In the genomic region with DNA sequence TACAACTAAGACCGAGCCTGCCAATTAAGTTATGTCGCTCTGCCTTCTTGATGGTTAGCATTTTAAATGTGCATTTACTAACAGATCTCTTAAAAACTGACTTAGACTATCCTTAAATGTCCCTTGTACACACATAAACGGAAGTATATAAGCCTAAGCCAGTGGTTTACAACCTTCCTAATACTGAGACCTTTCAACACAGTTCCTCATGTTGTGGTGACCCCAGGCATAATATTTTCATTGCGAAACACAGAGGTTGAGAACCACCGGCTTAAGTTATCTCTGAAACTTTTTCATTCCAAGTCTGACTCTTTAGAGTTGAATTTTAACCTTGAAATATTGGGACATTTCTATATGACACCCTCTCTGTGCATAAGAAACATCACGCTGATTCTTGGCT, we compare ENCODE assay signal across 23 mouse cellular contexts.
DNase-seq lines count a peak whose midpoint lies in the region; ATAC-seq and TF ChIP-seq lines count a peak whose summit lies in the region.
"Had no signal": no experiment of that assay in that cellular context is flagged by ENCODE, and none has a peak within 500 bp of the region (broad histone marks: within the 10 kb centered on the region; RNA-seq: fewer than 3 reads in every experiment).

No protein-coding gene starts in this region.

- peaks cover 17% of the 10 kb centered on the region for H3K4me1 ChIP-seq in hindbrain, embryonic 13.5 days (replicated peaks)
- H3K4me1 ChIP-seq in hindbrain, embryonic 11.5 days (replicated peaks; ENCODE audit: control insufficient read depth, insufficient read depth, low read length) = no peaks in the 10 kb centered on the region
- H3K4me1 ChIP-seq in midbrain, postnatal 0 days (ENCODE audit: insufficient read depth, low read length) = no peaks in the 10 kb centered on the region
- peaks cover 11% of the 10 kb centered on the region; the same call in 1 of the 2 replicates for H3K4me1 ChIP-seq in midbrain, embryonic 14.5 days (ENCODE audit: control insufficient read depth, insufficient read depth, low read length)
- peaks cover 6% of the 10 kb centered on the region; the same call in 1 of the 2 replicates for H3K4me1 ChIP-seq in forebrain, postnatal 0 days (ENCODE audit: insufficient read depth)

- H3K36me3 ChIP-seq in hindbrain, embryonic 13.5 days = no peaks in the 10 kb centered on the region
- H3K36me3 ChIP-seq in hindbrain, embryonic 11.5 days (ENCODE audit: control insufficient read depth, insufficient read depth, low read length) = no peaks in the 10 kb centered on the region
- no peaks in the 10 kb centered on the region for H3K36me3 ChIP-seq in midbrain, postnatal 0 days (ENCODE audit: insufficient read depth, low read length)
- H3K36me3 ChIP-seq in midbrain, embryonic 14.5 days (ENCODE audit: control insufficient read depth, insufficient read depth, low read length) = no peaks in the 10 kb centered on the region
- no peaks in the 10 kb centered on the region for H3K36me3 ChIP-seq in forebrain, postnatal 0 days (ENCODE audit: insufficient read depth)
- H3K36me3 ChIP-seq: embryonic facial prominence, embryonic 15.5 days; forebrain, embryonic 12.5 days; G1E; hindbrain, embryonic 12.5 days had no signal

- no peak overlapping the region for H3K27ac ChIP-seq in hindbrain, embryonic 13.5 days
- no peak overlapping the region for H3K27ac ChIP-seq in hindbrain, embryonic 11.5 days (ENCODE audit: low read depth, low read length)
- no peak overlapping the region for H3K27ac ChIP-seq in midbrain, postnatal 0 days (ENCODE audit: low read depth, low read length)
- no peak overlapping the region for H3K27ac ChIP-seq in midbrain, embryonic 14.5 days (replicated peaks; ENCODE audit: low read depth, low read length)
- H3K27ac ChIP-seq in forebrain, postnatal 0 days (ENCODE audit: low read depth, low read length) = no peak overlapping the region
- H3K27ac ChIP-seq: embryonic facial prominence, embryonic 15.5 days; forebrain, embryonic 12.5 days; gastrocnemius, adult 2 months had no signal

- no peak overlapping the region for H3K9ac ChIP-seq in hindbrain, embryonic 13.5 days
- no peak overlapping the region for H3K9ac ChIP-seq in hindbrain, embryonic 11.5 days (ENCODE audit: low read depth, low read length)
- no peak overlapping the region for H3K9ac ChIP-seq in midbrain, postnatal 0 days (replicated peaks; ENCODE audit: low read length, poor library complexity, severe bottlenecking)
- H3K9ac ChIP-seq in midbrain, embryonic 14.5 days (replicated peaks; ENCODE audit: low read length) = no peak overlapping the region
- no peak overlapping the region for H3K9ac ChIP-seq in forebrain, postnatal 0 days

- ATAC-seq in hindbrain, embryonic 13.5 days (ENCODE audit: low FRiP score) = no peak
- ATAC-seq in hindbrain, embryonic 11.5 days (ENCODE audit: low FRiP score) = no peak
- no peak for ATAC-seq in midbrain, postnatal 0 days (ENCODE audit: low FRiP score)
- no peak for ATAC-seq in midbrain, embryonic 14.5 days (ENCODE audit: low FRiP score, low TSS enrichment)
- peak; percentile 93 for ATAC-seq in granulocyte monocyte progenitor cell, adult 5-6 weeks (replicated peaks; ENCODE audit: poor library complexity, severe bottlenecking)
- ATAC-seq in forebrain, postnatal 0 days = no peak
- ATAC-seq: CD4-positive, CD25-positive, alpha-beta regulatory T cell, adult 4 months had no signal

- no peak for TF ChIP-seq CTCF in midbrain, postnatal 0 days (IDR thresholded peaks at IDR 0.05)
- TF ChIP-seq CTCF in forebrain, postnatal 0 days (IDR thresholded peaks at IDR 0.05; ENCODE audit: low read depth) = no peak

- H3K27me3 ChIP-seq in hindbrain, embryonic 13.5 days = no peaks in the 10 kb centered on the region
- no peaks in the 10 kb centered on the region for H3K27me3 ChIP-seq in hindbrain, embryonic 11.5 days (ENCODE audit: control insufficient read depth, insufficient read depth, low read length)
- H3K27me3 ChIP-seq in midbrain, postnatal 0 days (ENCODE audit: insufficient read depth, low read length) = no peaks in the 10 kb centered on the region
- no peaks in the 10 kb centered on the region for H3K27me3 ChIP-seq in midbrain, embryonic 14.5 days (ENCODE audit: control insufficient read depth, insufficient read depth, low read length)
- no peaks in the 10 kb centered on the region for H3K27me3 ChIP-seq in forebrain, postnatal 0 days (ENCODE audit: insufficient read depth, low read length)
- H3K27me3 ChIP-seq: embryonic facial prominence, embryonic 15.5 days; forebrain, embryonic 12.5 days; hindbrain, embryonic 12.5 days had no signal

- no peak for DNase-seq in hindbrain, embryonic 11.5 days (ENCODE audit: low spot score)
- no peak for DNase-seq in midbrain, postnatal 0 days (ENCODE audit: low spot score)
- DNase-seq in midbrain, embryonic 14.5 days = no peak
- no peak for DNase-seq in testis, postnatal 14 days (ENCODE audit: low spot score)
- DNase-seq in forebrain, postnatal 0 days = no peak
- DNase-seq: adrenal gland, adult 8-10 months; adrenal gland, postnatal 36 days; B cell, adult 2 months; cerebellum, adult 2 months; cerebellum, postnatal 10 days; embryo, embryonic 11 days; gastrocnemius, adult 2 months; gastrocnemius, postnatal 25 days; heart, adult 18-20 months; heart, postnatal 36 days; kidney, adult 11 months had no signal

- no peaks in the 10 kb centered on the region for H3K9me3 ChIP-seq in hindbrain, embryonic 13.5 days
- H3K9me3 ChIP-seq in hindbrain, embryonic 11.5 days (ENCODE audit: control insufficient read depth, low read length) = no peaks in the 10 kb centered on the region
- H3K9me3 ChIP-seq in midbrain, postnatal 0 days (ENCODE audit: low read length) = no peaks in the 10 kb centered on the region
- no peaks in the 10 kb centered on the region for H3K9me3 ChIP-seq in midbrain, embryonic 14.5 days (ENCODE audit: control insufficient read depth, low read length)
- H3K9me3 ChIP-seq in forebrain, postnatal 0 days (ENCODE audit: low read length) = no peaks in the 10 kb centered on the region
- H3K9me3 ChIP-seq: embryonic facial prominence, embryonic 15.5 days; forebrain, embryonic 12.5 days had no signal

- H3K4me3 ChIP-seq in hindbrain, embryonic 13.5 days = no peak overlapping the region
- no peak overlapping the region for H3K4me3 ChIP-seq in hindbrain, embryonic 11.5 days (ENCODE audit: low read depth, low read length)
- H3K4me3 ChIP-seq in midbrain, postnatal 0 days (ENCODE audit: low read depth, low read length) = no peak overlapping the region; the same call in 1 of the 2 replicates
- H3K4me3 ChIP-seq in midbrain, embryonic 14.5 days (replicated peaks; ENCODE audit: low read depth, low read length) = no peak overlapping the region
- no peak overlapping the region for H3K4me3 ChIP-seq in forebrain, postnatal 0 days (ENCODE audit: low read depth, low read length)

- peak overlapping the region; percentile 54; the same call in 1 of the 2 replicates for H3K4me2 ChIP-seq in hindbrain, embryonic 13.5 days
- H3K4me2 ChIP-seq in hindbrain, embryonic 11.5 days (replicated peaks; ENCODE audit: low read depth, low read length) = no peak overlapping the region
- H3K4me2 ChIP-seq in midbrain, postnatal 0 days (ENCODE audit: low read depth, low read length, poor library complexity, severe bottlenecking) = peak overlapping the region; percentile 56; the same call in 1 of the 2 replicates
- no peak overlapping the region for H3K4me2 ChIP-seq in midbrain, embryonic 14.5 days (ENCODE audit: low read length)
- H3K4me2 ChIP-seq in forebrain, postnatal 0 days (ENCODE audit: low read depth) = no peak overlapping the region

- WGBS in hindbrain, embryonic 13.5 days = 93% methylated on average over 6 of the region's 6 CpGs
- WGBS in hindbrain, embryonic 11.5 days = 91% methylated on average over 6 of the region's 6 CpGs
- 91% methylated on average over 6 of the region's 6 CpGs for WGBS in midbrain, postnatal 0 days
- 93% methylated on average over 6 of the region's 6 CpGs for WGBS in midbrain, embryonic 14.5 days
- WGBS in forebrain, postnatal 0 days = 90% methylated on average over 6 of the region's 6 CpGs

Comparison
In these comparisons a context has a peak if more than half of its experiments do, and no peak if none do; other contexts are left out.
1. H3K4me2 ChIP-seq: peak in hindbrain, embryonic 13.5 days (single experiment) and midbrain, postnatal 0 days (single experiment); none in hindbrain, embryonic 11.5 days (single experiment), midbrain, embryonic 14.5 days (single experiment) and forebrain, postnatal 0 days (single experiment).